Mouse (Mus musculus) CD4-positive, CD25-positive, alpha-beta regulatory T cell, adult 9 weeks (primary cell): ENCODE measurements around the gene BC035044. TPM values are rescaled to one million over a fixed set of nuclear protein-coding genes. Genes with fewer than 3 reads are reported as not detected.

Source experiments
- polyA plus RNA-seq: library from polyadenylated mRNA; unstranded; fragments of 100-300 nt; shearing (Covaris generic); gene quantifications from one replicate; pipeline ENCODE4 v1.2.1, GENCODE M21; 2017

Gene BC035044
- 3.7 TPM for polyA plus RNA-seq

GRCm38 (mm10) chr6:128890948-128891355 lies at the start of gene BC035044:
TSS of gene BC035044 (minus strand) at chr6:128891126.

DNA sequence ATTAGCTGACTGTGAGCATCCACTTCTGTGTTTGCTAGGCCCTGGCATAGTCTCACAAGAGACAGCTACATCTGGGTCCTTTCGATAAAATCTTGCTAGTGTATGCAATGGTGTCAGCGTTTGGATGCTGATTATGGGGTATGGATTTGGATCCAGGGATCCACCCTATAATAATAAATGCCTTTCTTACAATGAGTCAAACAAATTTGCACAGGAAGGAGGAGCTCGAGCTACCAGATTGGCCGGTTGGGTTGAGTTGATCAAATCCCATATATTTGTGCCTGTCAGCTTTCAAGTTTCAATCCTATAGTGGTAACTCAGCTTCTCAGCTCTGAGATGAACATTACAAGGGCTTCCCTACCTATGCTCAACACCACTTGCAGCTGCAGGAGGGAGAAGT lies 43.2 kb upstream of the BC035044 start, which contains the start of gene Clec2g:
Gene Clec2g (plus strand): TSS at position 301 of the 400 bp plus-strand sequence.

DNA sequence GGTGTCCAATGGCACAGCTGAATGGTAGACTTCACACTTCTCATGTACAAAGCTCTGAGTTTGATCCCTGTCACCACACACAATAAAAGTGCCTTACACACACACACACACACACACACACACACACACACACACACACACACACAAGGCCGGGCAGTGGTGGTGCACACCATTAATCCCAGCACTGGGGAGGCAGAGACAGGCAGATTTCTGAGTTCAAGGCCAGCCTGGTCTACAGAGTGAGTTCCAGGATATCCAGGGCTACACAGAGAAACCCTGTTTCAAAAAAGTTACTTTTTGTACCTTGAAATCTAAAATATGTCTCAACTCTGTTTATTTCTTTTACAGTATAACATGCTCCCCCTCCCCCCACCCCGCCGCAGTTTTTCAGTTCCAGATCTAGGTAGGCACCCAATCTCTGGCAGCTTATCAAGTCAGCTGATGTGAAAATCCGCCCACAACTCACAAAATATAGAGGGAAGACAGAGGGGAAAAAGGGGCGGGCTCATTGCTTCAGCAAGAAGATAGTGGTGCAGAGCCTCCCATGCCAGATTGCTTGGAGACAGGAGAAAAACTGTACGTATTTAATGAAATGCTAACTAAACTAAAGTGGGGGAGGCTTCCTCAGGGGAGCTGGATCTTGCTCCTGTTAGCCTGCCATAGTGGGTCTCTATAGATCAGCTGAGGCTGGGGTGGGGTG lies 3.7 kb downstream of the BC035044 start, which contains the start of gene Clec2i:
Gene Clec2i (plus strand): TSS at position 498 of the 700 bp plus-strand sequence.

DNA sequence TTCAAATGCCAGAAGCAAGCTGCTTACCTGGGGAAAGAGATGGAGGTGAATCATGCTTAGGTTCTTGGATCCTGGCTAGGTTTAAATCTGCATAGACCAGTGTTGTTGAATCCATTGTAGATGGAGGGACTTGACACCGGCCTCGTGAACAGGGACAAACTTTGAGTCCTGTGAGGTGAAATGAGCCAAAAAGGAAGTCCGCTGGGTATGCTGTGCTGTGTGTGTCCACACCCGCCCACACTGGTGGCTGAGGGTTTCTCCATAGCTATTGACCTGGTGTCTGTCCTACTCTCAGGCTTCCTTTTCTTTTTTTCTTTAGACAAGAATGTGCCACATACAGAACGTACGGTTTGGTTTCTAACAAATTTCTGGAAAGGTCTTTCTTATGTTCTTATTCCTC lies 64.8 kb downstream of the BC035044 start, which contains the start of the genes Gm44511 and Klrb1b:
Gene Gm44511 (minus strand): TSS at position 184 of the 400 bp plus-strand sequence.
Gene Klrb1b (minus strand): TSS at position 200 of the 400 bp plus-strand sequence.

Other genes with a start within 250 kb of the BC035044 start
- not detected for gene Clec2h, start 228.7 kb downstream of the BC035044 start, polyA plus RNA-seq
- gene Klrb1, start 168.1 kb downstream of the BC035044 start, polyA plus RNA-seq, result not detected
- 7.9 TPM for gene Klrb1c, start 101.9 kb downstream of the BC035044 start, polyA plus RNA-seq
- gene Gm44511, start 64.8 kb downstream of the BC035044 start, polyA plus RNA-seq, result not detected
- not detected for gene Klrb1b, start 64.8 kb downstream of the BC035044 start, polyA plus RNA-seq
- 130 TPM for gene Clec2i, start 3.5 kb downstream of the BC035044 start, polyA plus RNA-seq
- gene Clec2g, start 43.3 kb upstream of the BC035044 start, polyA plus RNA-seq, result not detected
- gene Klrb1f, start 154.8 kb upstream of the BC035044 start, polyA plus RNA-seq, result 8.2 TPM
- gene Clec2e, start 209.8 kb upstream of the BC035044 start, polyA plus RNA-seq, result not detected